ENCODE assay signal across 20 mouse cellular contexts in genomic region chr4:134758922-134759321, GRCm38 (mm10). TPM values are rescaled to one million over a fixed set of nuclear protein-coding genes. Genes with fewer than 3 reads are reported as not detected.
DNase-seq lines count a peak whose midpoint lies in the region; ATAC-seq lines count a peak whose summit lies in the region.
"Had no signal": no experiment of that assay in that cellular context is flagged by ENCODE, and none has a peak within 500 bp of the region (broad histone marks: within the 10 kb centered on the region; RNA-seq: fewer than 3 reads in every experiment).

No protein-coding gene starts in this region.

- DNase-seq in heart, embryonic 10.5 days (ENCODE audit: low spot score): no peak
- no peak for DNase-seq in liver, embryonic 13.5 days
- no peak for DNase-seq in left cerebral cortex, postnatal 10 days (ENCODE audit: extremely low spot score in 1 of 2, low spot score in 2 of 2)
- no peak for DNase-seq in gastrocnemius, adult 8-10 months (ENCODE audit: low spot score in 2 of 2)
- DNase-seq: B cell, adult 2 months; cerebellum, adult 9-11 months; forebrain, postnatal 0 days; kidney, adult 18-20 months; kidney, postnatal 36 days; left cerebral cortex, postnatal 4 days; lung, adult 18-20 months; retina, postnatal 1 day; thymus, adult 18-20 months had no signal

- H3K9me3 ChIP-seq in heart, embryonic 10.5 days: no peaks in the 10 kb centered on the region
- no peaks in the 10 kb centered on the region for H3K9me3 ChIP-seq in heart, embryonic 11.5 days (replicated peaks; ENCODE audit: control insufficient read depth, low read length)
- H3K9me3 ChIP-seq in megakaryocyte, embryonic 14.5 days: no peaks in the 10 kb centered on the region
- no peaks in the 10 kb centered on the region for H3K9me3 ChIP-seq in liver, embryonic 13.5 days (replicated peaks)
- H3K9me3 ChIP-seq: embryonic facial prominence, embryonic 12.5 days; heart, embryonic 12.5 days; midbrain, embryonic 12.5 days; stomach, embryonic 15.5 days had no signal

- H3K4me1 ChIP-seq in heart, embryonic 10.5 days: peaks cover 87% of the 10 kb centered on the region
- peaks cover 69% of the 10 kb centered on the region for H3K4me1 ChIP-seq in heart, embryonic 11.5 days (ENCODE audit: control insufficient read depth, insufficient read depth, low read length)
- H3K4me1 ChIP-seq in megakaryocyte, embryonic 14.5 days: peaks cover 99% of the 10 kb centered on the region
- H3K4me1 ChIP-seq in liver, embryonic 13.5 days (replicated peaks): peaks cover 99% of the 10 kb centered on the region

- H3K4me3 ChIP-seq in heart, embryonic 10.5 days: no peak overlapping the region
- H3K4me3 ChIP-seq in heart, embryonic 11.5 days (ENCODE audit: low read depth, low read length): no peak overlapping the region
- peak overlapping the region; percentile 84 for H3K4me3 ChIP-seq in megakaryocyte, embryonic 14.5 days (replicated peaks)
- H3K4me3 ChIP-seq in liver, embryonic 13.5 days (replicated peaks): peak overlapping the region; percentile 42
- H3K4me3 ChIP-seq: embryonic facial prominence, embryonic 12.5 days; heart, embryonic 12.5 days; midbrain, embryonic 12.5 days; stomach, embryonic 15.5 days had no signal

- ATAC-seq in heart, embryonic 11.5 days (replicated peaks; ENCODE audit: insufficient number of reproducible peaks, low FRiP score, low TSS enrichment): no peak
- no peak for ATAC-seq in megakaryocyte, adult 5-6 weeks (ENCODE audit: poor library complexity, severe bottlenecking)
- ATAC-seq in liver, embryonic 13.5 days (ENCODE audit: low read depth): no peak
- ATAC-seq: forebrain, postnatal 0 days had no signal

- H3K4me2 ChIP-seq in heart, embryonic 11.5 days: no peak overlapping the region
- H3K4me2 ChIP-seq in liver, embryonic 13.5 days: peak overlapping the region; percentile 74
- H3K4me2 ChIP-seq: embryonic facial prominence, embryonic 12.5 days; heart, embryonic 12.5 days; midbrain, embryonic 12.5 days; stomach, embryonic 15.5 days had no signal

- H3K27me3 ChIP-seq in heart, embryonic 10.5 days (ENCODE audit: insufficient read depth, poor library complexity, severe bottlenecking): no peaks in the 10 kb centered on the region
- H3K27me3 ChIP-seq in heart, embryonic 11.5 days (ENCODE audit: control insufficient read depth, insufficient read depth, low read length): no peaks in the 10 kb centered on the region
- H3K27me3 ChIP-seq in megakaryocyte, embryonic 14.5 days (replicated peaks): no peaks in the 10 kb centered on the region
- H3K27me3 ChIP-seq in liver, embryonic 13.5 days: no peaks in the 10 kb centered on the region
- H3K27me3 ChIP-seq: heart, embryonic 12.5 days; stomach, embryonic 15.5 days had no signal

- no peak overlapping the region for H3K9ac ChIP-seq in heart, embryonic 11.5 days (ENCODE audit: low read depth, low read length)
- peak overlapping the region; percentile 78 for H3K9ac ChIP-seq in liver, embryonic 13.5 days
- H3K9ac ChIP-seq: embryonic facial prominence, embryonic 12.5 days; forebrain, postnatal 0 days; heart, embryonic 12.5 days; midbrain, embryonic 12.5 days; stomach, embryonic 15.5 days had no signal

- WGBS in heart, embryonic 10.5 days: 90% methylated on average over 14 of the region's 14 CpGs
- WGBS in heart, embryonic 11.5 days (ENCODE audit: insufficient replicate concordance): 85% methylated on average over 14 of the region's 14 CpGs
- 85% methylated on average over 14 of the region's 14 CpGs for WGBS in liver, embryonic 13.5 days (ENCODE audit: insufficient replicate concordance)

- intact Hi-C loops in left cerebral cortex, postnatal 10 days (cut with DNase I): no loop called here

- H3K36me3 ChIP-seq in heart, embryonic 10.5 days: peaks cover 10% of the 10 kb centered on the region
- H3K36me3 ChIP-seq in heart, embryonic 11.5 days (ENCODE audit: control insufficient read depth, insufficient read depth, low read length): no peaks in the 10 kb centered on the region
- H3K36me3 ChIP-seq in megakaryocyte, embryonic 14.5 days (replicated peaks; ENCODE audit: low read length): peaks cover 80% of the 10 kb centered on the region
- peaks cover 44% of the 10 kb centered on the region for H3K36me3 ChIP-seq in liver, embryonic 13.5 days
- H3K36me3 ChIP-seq: embryonic facial prominence, embryonic 12.5 days; heart, embryonic 12.5 days; midbrain, embryonic 12.5 days; stomach, embryonic 15.5 days had no signal

- peak overlapping the region; percentile 71 for H3K27ac ChIP-seq in heart, embryonic 10.5 days
- H3K27ac ChIP-seq in heart, embryonic 11.5 days (ENCODE audit: low read depth, low read length): no peak overlapping the region
- H3K27ac ChIP-seq in liver, embryonic 13.5 days: peak overlapping the region; percentile 97
- H3K27ac ChIP-seq: embryonic facial prominence, embryonic 12.5 days; midbrain, embryonic 12.5 days; stomach, embryonic 15.5 days had no signal

RNA-seq across cellular contexts. Expression of gene Ldlrap1, which starts 8.9 kb away (rescaled TPM):
- 17.6 and 17.8 TPM in 2 replicates for polyA plus RNA-seq in heart, embryonic 10.5 days (2016; fragmentation: Nextera tagmentation; extraction: Ambion mirVana)
- polyA plus RNA-seq in heart, embryonic 11.5 days (2014; fragmentation: Nextera tagmentation; extraction: Ambion mirVana): 11.4 and 13.5 TPM in 2 replicates
- polyA plus RNA-seq in megakaryocyte, embryonic 14.5 days (2012; ENCODE audit: insufficient read depth, low replicate concordance): 11.8 and 17.8 TPM in 2 replicates
- 13.8 and 16.0 TPM in 2 replicates for total RNA-seq in megakaryocyte, adult 5-6 weeks (2015)
- total RNA-seq in megakaryocyte, adult 5-6 weeks (2017): 7.6 and 9.6 TPM in 2 replicates
- 20.3 and 23.1 TPM in 2 replicates for polyA plus RNA-seq in liver, embryonic 13.5 days (2015; fragmentation: Nextera tagmentation; extraction: Ambion mirVana)
- 1 to 10 TPM; 2.4 to 3.4 TPM for total RNA-seq in left cerebral cortex, postnatal 10 days (2021)
- total RNA-seq in gastrocnemius, adult 8-10 months (2022): 1 to 10 TPM; 4.3 to 7.7 (median 5.3) TPM

RNA-seq across cellular contexts. Expression of gene Man1c1, which starts 54.8 kb away (rescaled TPM):
- 8.3 and 8.6 TPM in 2 replicates for polyA plus RNA-seq in heart, embryonic 10.5 days (2016; fragmentation: Nextera tagmentation; extraction: Ambion mirVana)
- 8.6 and 9.3 TPM in 2 replicates for polyA plus RNA-seq in heart, embryonic 11.5 days (2014; fragmentation: Nextera tagmentation; extraction: Ambion mirVana)
- polyA plus RNA-seq in megakaryocyte, embryonic 14.5 days (2012; ENCODE audit: insufficient read depth, low replicate concordance): 4.0 and 5.9 TPM in 2 replicates
- 28.0 and 33.1 TPM in 2 replicates for total RNA-seq in megakaryocyte, adult 5-6 weeks (2015)
- total RNA-seq in megakaryocyte, adult 5-6 weeks (2017): 14.1 and 16.9 TPM in 2 replicates
- polyA plus RNA-seq in liver, embryonic 13.5 days (2015; fragmentation: Nextera tagmentation; extraction: Ambion mirVana): 1.2 and 1.3 TPM in 2 replicates
- 10 to 100 TPM; 19.9 to 20.1 TPM for total RNA-seq in left cerebral cortex, postnatal 10 days (2021)
- total RNA-seq in gastrocnemius, adult 8-10 months (2022): 1 to 10 TPM; 1.8 to 2.7 (median 2.1) TPM

Comparison
In these comparisons a context has a peak if more than half of its experiments do, and no peak if none do; other contexts are left out.
1. H3K4me3 ChIP-seq: peak in megakaryocyte, embryonic 14.5 days (single experiment) and liver, embryonic 13.5 days (single experiment); none in heart, embryonic 10.5 days (single experiment) and heart, embryonic 11.5 days (single experiment).